Mouse (Mus musculus): ENCODE data around the gene Msi2. TPM values are rescaled to one million over a fixed set of nuclear protein-coding genes. Genes with fewer than 3 reads are reported as not detected.

The Msi2 gene
- polyA plus RNA-seq, 1 experiment from 2014 or later: 15.9 TPM

- Histone ChIP-seq H3K4me1 (peaks cover 88% of the 10 kb centered on the region), H3K27me3 (ENCODE audit: insufficient read depth, poor library complexity, severe bottlenecking) (no peaks in the 10 kb centered on the region), H3K4me3 (no peak overlapping the region), H3K27ac (peak overlapping the region; percentile 89), H3K36me3 (peaks cover 22% of the 10 kb centered on the region), H3K9me3 (no peaks in the 10 kb centered on the region)
- no peak for DNase-seq (ENCODE audit: low spot score)
- 22% methylated on average over 10 of the region's 10 CpGs for WGBS
Measured at GRCm38 (mm10) chr11:88585171-88585632, 133.1 kb downstream of the Msi2 start.

GRCm38 (mm10) chr11:88583866-88584265 is 134.4 kb downstream of the Msi2 start:
- peaks cover 82% of the 10 kb centered on the region for H3K4me1 ChIP-seq
- H3K27ac ChIP-seq: peak overlapping the region; percentile 89
- 15% methylated on average over 6 of the region's 6 CpGs for WGBS
- no peak for DNase-seq (ENCODE audit: low spot score)
- H3K4me3 ChIP-seq: no peak overlapping the region
- no peaks in the 10 kb centered on the region for H3K27me3 ChIP-seq (ENCODE audit: insufficient read depth, poor library complexity, severe bottlenecking)
- H3K36me3 ChIP-seq: peaks cover 9% of the 10 kb centered on the region
- H3K9me3 ChIP-seq: no peaks in the 10 kb centered on the region

- Histone ChIP-seq H3K27ac (peak overlapping the region; percentile 89), H3K4me1 (peaks cover 81% of the 10 kb centered on the region), H3K27me3 (ENCODE audit: insufficient read depth, poor library complexity, severe bottlenecking) (no peaks in the 10 kb centered on the region), H3K9me3 (no peaks in the 10 kb centered on the region), H3K4me3 (no peak overlapping the region), H3K36me3 (peaks cover 4% of the 10 kb centered on the region; the same call in 1 of the 2 replicates)
- DNase-seq (ENCODE audit: low spot score): no peak
- WGBS: 8% methylated on average over 8 of the region's 8 CpGs
Measured at GRCm38 (mm10) chr11:88583259-88583833, 135.0 kb downstream of the Msi2 start.

GRCm38 (mm10) chr11:88582781-88583180 is 135.5 kb downstream of the Msi2 start:
- H3K27ac ChIP-seq: peak overlapping the region; percentile 89
- no peaks in the 10 kb centered on the region for H3K9me3 ChIP-seq
- DNase-seq (ENCODE audit: low spot score): no peak
- no peaks in the 10 kb centered on the region for H3K36me3 ChIP-seq
- whole genome bisulfite sequencing: 26% methylated on average over 7 of the region's 7 CpGs
- peaks cover 81% of the 10 kb centered on the region for H3K4me1 ChIP-seq
- H3K27me3 ChIP-seq (ENCODE audit: insufficient read depth, poor library complexity, severe bottlenecking): no peaks in the 10 kb centered on the region
- H3K4me3 ChIP-seq: no peak overlapping the region

- Histone ChIP-seq H3K4me3 (no peak overlapping the region), H3K4me1 (peaks cover 81% of the 10 kb centered on the region), H3K36me3 (no peaks in the 10 kb centered on the region), H3K27me3 (ENCODE audit: insufficient read depth, poor library complexity, severe bottlenecking) (no peaks in the 10 kb centered on the region), H3K27ac (peak overlapping the region; percentile 89), H3K9me3 (no peaks in the 10 kb centered on the region)
- WGBS: 48% methylated on average over 13 of the region's 13 CpGs
- DNase-seq (ENCODE audit: low spot score): no peak
Measured at GRCm38 (mm10) chr11:88582021-88582707, 136.1 kb downstream of the Msi2 start.

GRCm38 (mm10) chr11:88581375-88581774 is 136.9 kb downstream of the Msi2 start:
- no peaks in the 10 kb centered on the region for H3K9me3 ChIP-seq
- H3K27ac ChIP-seq: no peak overlapping the region
- H3K4me3 ChIP-seq: no peak overlapping the region
- no peaks in the 10 kb centered on the region for H3K27me3 ChIP-seq (ENCODE audit: insufficient read depth, poor library complexity, severe bottlenecking)
- 75% methylated on average over 7 of the region's 7 CpGs for WGBS
- H3K36me3 ChIP-seq: no peaks in the 10 kb centered on the region
- no peak for DNase-seq (ENCODE audit: low spot score)
- peaks cover 81% of the 10 kb centered on the region for H3K4me1 ChIP-seq

- DNase-seq (ENCODE audit: low spot score): no peak
- Histone ChIP-seq H3K4me1 (peaks cover 81% of the 10 kb centered on the region), H3K4me3 (no peak overlapping the region), H3K36me3 (no peaks in the 10 kb centered on the region), H3K9me3 (no peaks in the 10 kb centered on the region), H3K27ac (no peak overlapping the region), H3K27me3 (ENCODE audit: insufficient read depth, poor library complexity, severe bottlenecking) (no peaks in the 10 kb centered on the region)
- WGBS: 81% methylated on average over 2 of the region's 2 CpGs
Measured at GRCm38 (mm10) chr11:88578700-88579099, 139.6 kb downstream of the Msi2 start.

- H3K36me3 ChIP-seq: peaks cover 5% of the 10 kb centered on the region; the same call in 1 of the 2 replicates
- peaks cover 77% of the 10 kb centered on the region for H3K4me1 ChIP-seq
- 54% methylated on average over 7 of the region's 7 CpGs for whole genome bisulfite sequencing
Measured at GRCm38 (mm10) chr11:88577076-88577475, 141.2 kb downstream of the Msi2 start.

GRCm38 (mm10) chr11:88576233-88576998 is 141.9 kb downstream of the Msi2 start:
- Histone ChIP-seq H3K27me3 (ENCODE audit: insufficient read depth, poor library complexity, severe bottlenecking) (no peaks in the 10 kb centered on the region), H3K36me3 (peaks cover 5% of the 10 kb centered on the region; the same call in 1 of the 2 replicates), H3K27ac (peak overlapping the region; percentile 72), H3K4me3 (no peak overlapping the region), H3K4me1 (peaks cover 74% of the 10 kb centered on the region), H3K9me3 (no peaks in the 10 kb centered on the region)
- 44% methylated on average over 7 of the region's 7 CpGs for WGBS
- DNase-seq (ENCODE audit: low spot score): no peak

More at GRCm38 (mm10) chr11:88577076-88577475, 141.2 kb downstream of the Msi2 start:
- Histone ChIP-seq H3K27ac (peak overlapping the region; percentile 72), H3K9me3 (no peaks in the 10 kb centered on the region), H3K27me3 (ENCODE audit: insufficient read depth, poor library complexity, severe bottlenecking) (no peaks in the 10 kb centered on the region), H3K4me3 (no peak overlapping the region)
- no peak for DNase-seq (ENCODE audit: low spot score)

- no peaks in the 10 kb centered on the region for H3K27me3 ChIP-seq (ENCODE audit: insufficient read depth, poor library complexity, severe bottlenecking)
- 85% methylated on average over 4 of the region's 4 CpGs for WGBS
- H3K36me3 ChIP-seq: peaks cover 5% of the 10 kb centered on the region; the same call in 1 of the 2 replicates
- H3K9me3 ChIP-seq: no peaks in the 10 kb centered on the region
- H3K4me3 ChIP-seq: no peak overlapping the region
- DNase-seq (ENCODE audit: low spot score): no peak
- H3K27ac ChIP-seq: no peak overlapping the region
- peaks cover 81% of the 10 kb centered on the region for H3K4me1 ChIP-seq
Measured at GRCm38 (mm10) chr11:88574575-88575360, 143.5 kb downstream of the Msi2 start.

- 92% methylated on average over 5 of the region's 5 CpGs for WGBS
- Histone ChIP-seq H3K9me3 (no peaks in the 10 kb centered on the region), H3K27ac (0 out of 2 replicates have a peak overlapping the region, but pooled peaks have one; percentile 24), H3K4me3 (no peak overlapping the region), H3K27me3 (ENCODE audit: insufficient read depth, poor library complexity, severe bottlenecking) (no peaks in the 10 kb centered on the region), H3K36me3 (peaks cover 5% of the 10 kb centered on the region; the same call in 1 of the 2 replicates), H3K4me1 (peaks cover 83% of the 10 kb centered on the region)
- DNase-seq (ENCODE audit: low spot score): no peak
Measured at GRCm38 (mm10) chr11:88573013-88573412, 145.3 kb downstream of the Msi2 start.

- H3K9me3 ChIP-seq: no peaks in the 10 kb centered on the region
- H3K27ac ChIP-seq: no peak overlapping the region
- peaks cover 78% of the 10 kb centered on the region for H3K4me1 ChIP-seq
- DNase-seq (ENCODE audit: low spot score): no peak
- WGBS: 89% methylated on average over 11 of the region's 11 CpGs
- H3K27me3 ChIP-seq (ENCODE audit: insufficient read depth, poor library complexity, severe bottlenecking): no peaks in the 10 kb centered on the region
- H3K4me3 ChIP-seq: no peak overlapping the region
- peaks cover 5% of the 10 kb centered on the region; the same call in 1 of the 2 replicates for H3K36me3 ChIP-seq
Measured at GRCm38 (mm10) chr11:88572461-88572860, 145.9 kb downstream of the Msi2 start.
